Mouse (Mus musculus) layer of hippocampus, adult 2 months (tissue): ENCODE results near the gene Npc1l1. TPM values are rescaled to one million over a fixed set of nuclear protein-coding genes. Genes with fewer than 3 reads are reported as not detected.

Experiments
- DNase-seq, 2 experiments: peaks; one replicate each; pipeline ENCODE4 v3.0.0; 2022; ENCODE audit warnings: low spot score in 2 of 2
- H3K27ac ChIP-seq: fragments of 200-600 bp; 2 replicates; pipeline ENCODE4 v1.8.1; 2022
- H3K4me3 ChIP-seq: fragments of 200-600 bp; 2 replicates; pipeline ENCODE4 v1.8.1; 2022; ENCODE audit warnings: mild to moderate bottlenecking
- CTCF ChIP-seq: fragments of 200-600 bp; conservative IDR thresholded peaks from 2 replicates; pipeline ENCODE4 v1.8.1; 2022; ENCODE audit warnings: antibody characterized with exemption, mild to moderate bottlenecking, moderate library complexity
- total RNA-seq, 2 experiments: library from RNA; stranded (reverse); gene quantifications; 2 replicates each; pipeline ENCODE4 v1.2.3; 2021

Gene Npc1l1
- total RNA-seq, 2 experiments from 2014 or later, result 0.27 to 0.51 TPM

DNA sequence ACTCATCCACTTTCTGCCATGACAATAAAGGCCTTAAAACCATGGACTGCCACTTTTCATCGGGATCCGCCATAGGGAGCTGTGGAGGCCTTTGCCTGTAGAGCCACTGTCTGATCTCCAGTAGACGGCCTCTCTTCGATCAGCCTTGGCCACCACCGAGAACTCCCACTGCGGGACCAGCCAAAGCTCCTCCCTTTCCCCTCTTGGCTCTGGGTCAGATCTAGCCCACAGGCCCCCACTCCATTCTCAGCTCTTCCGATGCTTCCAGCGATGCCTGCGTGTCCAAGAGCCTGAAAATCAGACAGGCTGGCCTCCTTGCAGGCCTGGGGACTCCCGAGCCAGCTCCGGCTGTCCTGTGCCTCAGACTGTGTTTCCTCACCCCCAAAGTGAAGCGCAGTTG is 63.6 kb downstream of the Npc1l1 start:
- DNase-seq, result no peak
- H3K27ac ChIP-seq, result no peak overlapping the region
- no peak for TF ChIP-seq CTCF
- H3K4me3 ChIP-seq, result no peak overlapping the region

DNA sequence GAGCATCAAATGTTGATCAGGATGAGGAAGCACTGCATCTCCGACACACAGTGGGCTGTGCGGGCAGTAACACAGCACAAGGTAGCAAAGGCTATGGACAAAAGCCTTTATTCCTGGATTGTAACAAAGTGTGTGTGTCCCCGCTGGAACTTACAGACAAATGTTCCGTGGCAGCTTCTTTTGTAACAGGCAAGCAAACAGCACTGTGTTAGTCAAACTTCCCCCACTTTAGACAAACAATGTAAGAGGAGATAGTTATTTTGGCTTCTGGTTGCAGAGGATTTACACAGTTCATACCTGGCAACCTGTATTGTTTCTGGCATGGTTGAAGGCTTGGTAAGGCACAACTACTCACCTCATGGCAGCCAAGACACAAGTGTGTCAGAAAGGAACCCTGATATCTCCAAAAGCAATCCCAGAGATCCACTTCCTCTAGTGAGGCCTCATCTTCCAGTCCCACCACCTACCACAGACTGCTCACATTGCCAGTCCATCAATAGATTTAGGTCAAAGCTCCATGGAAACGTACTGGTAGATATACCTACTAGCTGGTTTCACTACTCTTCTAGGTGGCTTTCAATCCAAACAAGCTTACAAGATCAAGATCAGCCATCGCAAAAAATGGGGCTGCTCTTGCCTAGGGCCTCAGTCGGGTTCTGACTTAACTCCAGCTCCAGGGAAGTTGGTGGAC is 64.4 kb downstream of the Npc1l1 start:
- Histone ChIP-seq H3K27ac (peak overlapping the region; percentile 39; the same call in 1 of the 2 replicates), H3K4me3 (no peak overlapping the region)
- no peak for DNase-seq
- no peak for TF ChIP-seq CTCF

DNA sequence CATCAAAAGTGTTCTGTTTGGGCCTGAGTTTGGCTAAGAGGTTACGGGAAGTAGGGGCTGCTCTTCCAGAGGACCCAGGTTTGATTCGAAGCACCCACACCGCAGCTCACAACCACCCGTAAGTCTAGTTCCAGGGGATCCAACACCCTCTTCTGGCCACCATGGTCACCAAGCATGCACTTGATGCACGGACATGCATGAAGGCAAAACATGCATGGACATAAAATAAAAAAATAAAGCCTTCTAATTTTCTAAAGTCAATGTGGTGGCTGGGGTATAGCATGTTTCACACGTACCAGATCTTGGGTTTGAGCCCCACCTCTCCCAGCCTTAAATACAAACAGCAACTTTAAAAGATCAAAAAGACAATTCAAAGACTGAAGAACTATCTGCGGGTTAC is 65.2 kb downstream of the Npc1l1 start:
- DNase-seq, result no peak
- TF ChIP-seq CTCF, result no peak
- Histone ChIP-seq H3K4me3 (no peak overlapping the region), H3K27ac (peak overlapping the region; percentile 39; the same call in 1 of the 2 replicates)

DNA sequence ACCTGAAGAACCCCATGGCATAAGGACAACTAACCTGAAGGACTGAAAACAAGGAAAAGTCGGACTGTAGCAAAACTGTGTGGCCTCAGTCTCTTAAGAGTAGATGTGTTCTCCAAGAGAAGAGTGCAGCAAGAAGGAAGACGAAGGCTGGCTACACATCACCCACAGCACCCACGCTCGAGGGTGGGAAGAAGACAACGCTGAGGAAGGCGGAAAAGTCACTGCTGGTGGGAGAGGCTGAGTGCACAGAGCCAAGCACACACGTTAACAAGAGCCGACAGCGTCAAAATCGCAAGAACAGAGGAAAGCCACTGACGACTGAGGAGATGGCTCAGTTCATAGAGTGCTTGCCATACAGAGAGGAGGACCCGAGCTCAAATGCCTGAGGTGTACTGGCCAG is 66.2 kb downstream of the Npc1l1 start:
- no peak overlapping the region for H3K4me3 ChIP-seq
- H3K27ac ChIP-seq, result peak overlapping the region; percentile 43; the same call in 1 of the 2 replicates
- TF ChIP-seq CTCF, result no peak
- DNase-seq, result no peak

DNA sequence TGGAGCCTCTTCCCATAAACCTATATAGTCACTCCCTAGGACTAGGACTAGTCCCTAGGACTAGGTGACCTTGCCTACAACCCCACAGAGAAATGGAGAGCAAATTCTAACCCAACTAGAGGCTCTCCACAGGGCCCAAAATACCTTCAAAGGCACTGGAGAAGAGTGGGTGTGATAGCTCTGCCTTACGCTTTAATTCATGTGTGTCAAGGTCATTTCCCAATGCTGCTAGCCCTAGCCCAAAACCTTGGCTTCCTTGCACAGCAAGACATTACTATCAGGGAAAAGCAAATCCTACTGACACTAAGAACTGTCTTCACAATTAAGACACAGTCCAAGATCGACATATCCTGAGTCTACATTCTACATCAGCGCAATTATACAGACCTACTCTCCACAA is 66.9 kb downstream of the Npc1l1 start:
- no peak for TF ChIP-seq CTCF
- no peak for DNase-seq
- H3K27ac ChIP-seq, result peak overlapping the region; percentile 43; the same call in 1 of the 2 replicates
- H3K4me3 ChIP-seq, result no peak overlapping the region

DNA sequence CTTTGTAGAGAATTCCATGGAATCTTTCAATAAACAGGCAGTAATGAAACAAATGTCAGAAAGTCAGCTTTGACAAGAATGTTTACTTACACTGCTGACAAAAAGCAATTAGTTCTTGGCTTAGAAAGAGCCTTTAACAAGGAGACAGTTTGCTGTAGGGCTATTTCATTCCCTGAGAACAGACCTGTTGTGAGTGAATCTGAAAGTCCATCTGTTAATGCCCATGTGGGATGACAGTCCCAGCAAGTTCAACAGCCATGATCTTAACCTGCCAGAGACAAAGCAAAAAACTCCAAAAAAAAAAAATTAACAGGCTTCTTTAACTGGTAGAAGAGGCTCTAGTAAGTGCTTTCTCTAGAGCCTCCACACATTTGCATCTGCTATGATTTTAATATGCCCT is 68.4 kb downstream of the Npc1l1 start:
- no peak for TF ChIP-seq CTCF
- Histone ChIP-seq H3K4me3 (no peak overlapping the region), H3K27ac (peak overlapping the region; percentile 86)
- DNase-seq, result no peak

Other genes with a start within 250 kb of the Npc1l1 start
- gene Camk2b, start 163.8 kb downstream of the Npc1l1 start, total RNA-seq, result 1,000 to 10,000 TPM; 1,149 to 1,215 TPM
- under 1 TPM in 1 of 2 experiments, not detected in 1; 0.31 TPM for gene A730071L15Rik, start 30.1 kb downstream of the Npc1l1 start, total RNA-seq
- 100 to 1,000 TPM; 117 to 118 TPM for gene Nudcd3, start 29.7 kb downstream of the Npc1l1 start, total RNA-seq
- 10 to 100 TPM; 40.1 to 48.8 TPM for gene Ddx56, start 37.6 kb upstream of the Npc1l1 start, total RNA-seq
- 100 to 1,000 TPM in 1 of 2 experiments, 10 to 100 TPM in 1; 98.7 to 104 TPM for gene Tmed4, start 44.7 kb upstream of the Npc1l1 start, total RNA-seq
- 100 to 1,000 TPM; 214 to 221 TPM for gene Ogdh, start 61.5 kb upstream of the Npc1l1 start, total RNA-seq
- gene Zmiz2, start 158.9 kb upstream of the Npc1l1 start, total RNA-seq, result 100 to 1,000 TPM; 170 TPM
- gene Ppia, start 185.3 kb upstream of the Npc1l1 start, total RNA-seq, result 1,000 to 10,000 TPM; 1,589 to 1,677 TPM
- gene H2afv, start 214.3 kb upstream of the Npc1l1 start, total RNA-seq, result 10 to 100 TPM; 43.6 to 47.3 TPM
- gene Purb, start 245.8 kb upstream of the Npc1l1 start, total RNA-seq, result 100 to 1,000 TPM; 234 to 240 TPM